Mouse (Mus musculus): Measurements from ENCODE around the gene Usp37. TPM values are rescaled to one million over a fixed set of nuclear protein-coding genes. Genes with fewer than 3 reads are reported as not detected.
A peak's percentile ranks its signal among the peaks of the same experiment; 100 is the strongest.

Gene Usp37
- polyA plus RNA-seq, 1 experiment: 1.2 TPM

- no peak for TF ChIP-seq CTCF (IDR thresholded peaks at IDR 0.05; ENCODE audit: extremely low read depth, insufficient read length, insufficient replicate concordance, low read depth, low read length)
- TF ChIP-seq POLR2A (IDR thresholded peaks at IDR 0.05; ENCODE audit: low read depth, low read length): no peak; the same call in 1 of the 2 replicates
- under 1% methylated on average over 16 of the region's 16 CpGs for WGBS
- H3K4me3 ChIP-seq (ENCODE audit: low read depth, low read length): peak overlapping the region; percentile 98
- no peaks in the 10 kb centered on the region for H3K27me3 ChIP-seq (ENCODE audit: control insufficient read depth, insufficient read depth, low read length)
- H3K4me1 ChIP-seq (ENCODE audit: control insufficient read depth, insufficient read depth, insufficient read length, low read length): peaks cover 10% of the 10 kb centered on the region
- peak overlapping the region; percentile 96 for H3K27ac ChIP-seq (ENCODE audit: insufficient read depth, low read depth, low read length)
- peaks cover 18% of the 10 kb centered on the region for H3K36me3 ChIP-seq (ENCODE audit: control insufficient read depth, insufficient read depth, low read length)
Observed at GRCm38 (mm10) chr1:74392446-74392994, 151.6 kb downstream of the Usp37 start.

DNA sequence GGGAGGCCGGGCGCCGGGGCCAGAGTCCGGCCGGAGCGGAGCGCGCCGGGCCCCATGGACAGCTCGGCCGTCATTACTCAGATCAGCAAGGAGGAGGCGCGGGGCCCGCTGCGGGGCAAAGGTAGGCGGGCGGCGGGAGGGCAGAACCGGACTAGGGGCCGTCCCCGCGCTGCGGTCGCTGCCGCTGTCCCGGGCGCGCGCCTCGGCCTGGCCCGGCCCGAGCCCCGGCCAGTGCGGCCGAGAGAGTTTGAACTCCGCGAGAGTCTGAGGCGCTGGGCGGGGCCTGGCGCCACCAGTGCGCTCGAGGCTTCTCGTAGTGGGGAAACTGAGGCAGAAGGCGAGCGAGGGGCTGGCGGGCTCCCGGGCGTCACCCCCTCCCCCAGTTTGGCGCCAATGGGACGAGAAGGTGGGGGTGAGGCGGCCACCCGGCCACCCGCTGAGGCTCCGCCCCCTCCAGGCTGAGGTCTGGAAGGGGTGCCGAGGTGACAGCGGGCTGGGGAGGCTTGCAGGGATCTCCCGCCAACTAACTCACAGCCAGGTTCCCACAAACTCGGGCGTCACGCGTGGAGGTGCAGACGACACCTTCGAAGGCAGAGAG is 152.1 kb downstream of the Usp37 start:
- Histone ChIP-seq H3K4me1 (ENCODE audit: control insufficient read depth, insufficient read depth, insufficient read length, low read length) (peaks cover 12% of the 10 kb centered on the region), H3K36me3 (ENCODE audit: control insufficient read depth, insufficient read depth, low read length) (peaks cover 18% of the 10 kb centered on the region), H3K27me3 (ENCODE audit: control insufficient read depth, insufficient read depth, low read length) (no peaks in the 10 kb centered on the region), H3K4me3 (ENCODE audit: low read depth, low read length) (peak overlapping the region; percentile 98), H3K27ac (ENCODE audit: insufficient read depth, low read depth, low read length) (peak overlapping the region; percentile 96)
- TF ChIP-seq POLR2A (IDR thresholded peaks at IDR 0.05; ENCODE audit: low read depth, low read length) (0 out of 2 replicates have a peak, but pooled peaks have one; percentile 10), CTCF (IDR thresholded peaks at IDR 0.05; ENCODE audit: extremely low read depth, insufficient read length, insufficient replicate concordance, low read depth, low read length) (no peak)
- under 1% methylated on average over 63 of the region's 63 CpGs for WGBS

DNA sequence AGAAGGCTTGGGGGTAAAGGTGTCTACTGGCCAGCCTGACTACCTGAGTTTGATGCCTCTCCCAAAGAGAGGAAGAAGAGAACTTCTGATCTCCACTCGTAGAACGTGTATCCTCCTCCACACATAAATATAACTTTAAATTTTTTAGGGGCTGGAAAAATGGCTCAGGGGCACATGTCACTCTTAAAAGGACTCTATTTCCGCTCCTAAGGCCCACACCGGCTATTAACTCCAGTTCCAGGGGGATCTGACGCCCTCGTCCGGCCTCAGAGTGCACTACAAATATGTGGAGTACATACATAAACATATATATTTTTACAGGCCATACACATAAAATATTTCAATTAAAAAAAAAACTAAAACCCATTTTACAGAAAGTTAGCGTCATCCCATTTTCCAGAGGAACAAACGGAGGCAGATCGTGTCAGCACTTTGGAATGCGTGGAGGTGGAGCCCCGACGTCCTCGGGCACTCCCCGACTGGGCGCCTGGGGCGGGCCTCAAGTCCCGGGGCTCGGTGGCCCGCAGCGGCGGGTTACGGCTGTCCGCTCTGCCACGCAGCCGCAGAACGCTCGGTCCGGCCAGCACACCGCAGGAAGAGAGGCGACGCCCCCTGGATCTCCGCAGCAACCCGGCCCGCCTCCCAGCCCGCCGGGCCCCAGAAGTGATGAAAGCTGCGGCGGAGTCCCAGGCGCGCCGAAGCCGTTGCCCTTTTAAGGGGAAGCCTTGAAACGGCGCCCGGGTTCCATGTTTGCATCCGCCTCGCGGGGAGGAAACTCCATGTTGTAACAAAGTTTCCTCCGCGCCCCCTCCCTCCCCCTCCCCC is 152.9 kb downstream of the Usp37 start, which contains the start of gene Ctdsp1:
Ctdsp1 (plus strand) TSS at position 586 of the 825 bp plus-strand sequence.
- Histone ChIP-seq H3K4me3 (ENCODE audit: low read depth, low read length) (peak within 1 kb of the TSS; percentile 98), H3K27ac (ENCODE audit: insufficient read depth, low read depth, low read length) (peak within 1 kb of the TSS; percentile 96), H3K4me1 (ENCODE audit: control insufficient read depth, insufficient read depth, insufficient read length, low read length) (peaks cover 12% of the 10 kb centered on the region), H3K36me3 (ENCODE audit: control insufficient read depth, insufficient read depth, low read length) (peaks cover 18% of the 10 kb centered on the region), H3K27me3 (ENCODE audit: control insufficient read depth, insufficient read depth, low read length) (no peaks in the 10 kb centered on the region)
- WGBS: 3% methylated on average over 50 of the region's 51 CpGs
- no peak for TF ChIP-seq CTCF (IDR thresholded peaks at IDR 0.05; ENCODE audit: extremely low read depth, insufficient read length, insufficient replicate concordance, low read depth, low read length)
- peak; percentile 35; the same call in 1 of the 2 replicates for TF ChIP-seq POLR2A (IDR thresholded peaks at IDR 0.05; ENCODE audit: low read depth, low read length)

- TF ChIP-seq POLR2A (IDR thresholded peaks at IDR 0.05; ENCODE audit: low read depth, low read length) (no peak), CTCF (IDR thresholded peaks at IDR 0.05; ENCODE audit: extremely low read depth, insufficient read length, insufficient replicate concordance, low read depth, low read length) (peak; percentile 90; the same call in 1 of the 2 replicates)
Observed at GRCm38 (mm10) chr1:74390287-74390906, 153.7 kb downstream of the Usp37 start.

DNA sequence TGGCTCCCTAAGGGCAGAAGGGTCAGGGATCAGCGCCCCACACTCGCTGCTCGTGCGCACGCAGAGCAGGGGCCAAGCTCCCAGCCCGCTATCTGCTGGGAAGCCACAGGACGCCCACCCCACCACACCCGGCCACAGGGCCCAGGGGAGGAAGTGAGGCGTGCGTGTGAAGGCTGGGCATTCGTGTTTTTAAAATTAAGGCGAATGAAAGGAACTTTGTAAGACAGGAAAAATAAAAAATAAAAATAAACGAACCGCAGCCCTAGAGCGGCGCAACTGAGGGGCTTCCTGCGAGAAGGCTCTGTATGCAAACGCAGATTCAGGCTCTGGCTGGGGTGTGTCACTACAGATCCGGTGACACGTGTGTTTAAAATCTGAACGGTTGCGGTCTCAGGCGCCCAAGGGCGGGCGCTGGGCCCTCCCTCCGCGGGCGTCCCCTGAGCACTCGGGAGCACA is 154.2 kb downstream of the Usp37 start:
- Histone ChIP-seq H3K27ac (ENCODE audit: insufficient read depth, low read depth, low read length) (peak overlapping the region; percentile 29; the same call in 1 of the 2 replicates), H3K4me3 (ENCODE audit: low read depth, low read length) (peak overlapping the region; percentile 34), H3K36me3 (ENCODE audit: control insufficient read depth, insufficient read depth, low read length) (peaks cover 13% of the 10 kb centered on the region), H3K4me1 (ENCODE audit: control insufficient read depth, insufficient read depth, insufficient read length, low read length) (peaks cover 12% of the 10 kb centered on the region), H3K27me3 (ENCODE audit: control insufficient read depth, insufficient read depth, low read length) (no peaks in the 10 kb centered on the region)
- TF ChIP-seq CTCF (IDR thresholded peaks at IDR 0.05; ENCODE audit: extremely low read depth, insufficient read length, insufficient replicate concordance, low read depth, low read length) (no peak), POLR2A (IDR thresholded peaks at IDR 0.05; ENCODE audit: low read depth, low read length) (peak; percentile 19; the same call in 1 of the 2 replicates)
- 16% methylated on average over 29 of the region's 29 CpGs for WGBS

More at GRCm38 (mm10) chr1:74390287-74390906, 153.7 kb downstream of the Usp37 start:
- WGBS: 3% methylated on average over 21 of the region's 21 CpGs
- H3K4me1 ChIP-seq (ENCODE audit: control insufficient read depth, insufficient read depth, insufficient read length, low read length): peaks cover 12% of the 10 kb centered on the region
- H3K36me3 ChIP-seq (ENCODE audit: control insufficient read depth, insufficient read depth, low read length): peaks cover 18% of the 10 kb centered on the region
- H3K4me3 ChIP-seq (ENCODE audit: low read depth, low read length): peak overlapping the region; percentile 34
- no peaks in the 10 kb centered on the region for H3K27me3 ChIP-seq (ENCODE audit: control insufficient read depth, insufficient read depth, low read length)
- H3K27ac ChIP-seq (ENCODE audit: insufficient read depth, low read depth, low read length): peak overlapping the region; percentile 60

GRCm38 (mm10) chr1:74388398-74388920 is 155.6 kb downstream of the Usp37 start:
- Histone ChIP-seq H3K4me3 (ENCODE audit: low read depth, low read length) (no peak overlapping the region), H3K4me1 (ENCODE audit: control insufficient read depth, insufficient read depth, insufficient read length, low read length) (peaks cover 10% of the 10 kb centered on the region), H3K27ac (ENCODE audit: insufficient read depth, low read depth, low read length) (no peak overlapping the region), H3K36me3 (ENCODE audit: control insufficient read depth, insufficient read depth, low read length) (no peaks in the 10 kb centered on the region), H3K27me3 (ENCODE audit: control insufficient read depth, insufficient read depth, low read length) (no peaks in the 10 kb centered on the region)
- TF ChIP-seq CTCF (IDR thresholded peaks at IDR 0.05; ENCODE audit: extremely low read depth, insufficient read length, insufficient replicate concordance, low read depth, low read length) (no peak), POLR2A (IDR thresholded peaks at IDR 0.05; ENCODE audit: low read depth, low read length) (no peak)
- WGBS: 80% methylated on average over 7 of the region's 7 CpGs
